In the genomic region with DNA sequence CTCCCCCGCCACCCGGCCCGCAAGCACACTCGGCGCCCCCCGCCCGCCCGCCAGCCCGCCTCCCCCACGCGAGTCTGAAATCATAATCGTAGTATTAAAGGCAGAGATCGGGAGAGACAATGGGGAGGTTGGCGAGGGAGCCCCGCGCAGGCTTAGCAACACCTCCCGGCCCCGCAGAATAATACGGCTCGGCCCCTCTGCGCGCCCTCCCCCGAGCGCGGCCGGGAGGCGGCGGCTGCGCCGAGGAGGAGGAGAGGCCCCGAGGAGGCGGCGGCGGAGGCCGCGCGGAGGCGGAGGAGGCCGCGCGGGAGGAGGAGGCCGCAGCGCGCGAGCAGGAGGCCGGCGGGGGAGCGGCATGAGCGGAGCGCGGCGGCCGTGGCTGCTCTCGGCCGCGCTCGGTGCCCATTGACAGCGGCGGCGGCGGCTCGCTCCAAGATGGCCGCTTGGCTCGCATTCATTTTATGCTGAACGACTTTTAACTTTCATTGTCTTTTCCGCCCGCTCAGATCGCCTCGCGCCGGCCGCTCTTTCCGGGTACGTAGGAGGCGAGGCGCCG, we compare ENCODE assay signal across 8 mouse cellular contexts. TPM values are rescaled to one million over a fixed set of nuclear protein-coding genes. Genes with fewer than 3 reads are reported as not detected.
DNase-seq lines count a peak whose midpoint lies in the region; ATAC-seq and TF ChIP-seq lines count a peak whose summit lies in the region.

Bmi1 (plus strand) TSS at position 83 of the 556 bp plus-strand sequence.

- H3K4me3 ChIP-seq in heart, embryonic 12.5 days: peak within 1 kb of the TSS; percentile 87
- H3K4me3 ChIP-seq in kidney, embryonic 14.5 days (ENCODE audit: low read length): peak within 1 kb of the TSS; percentile 84
- H3K4me3 ChIP-seq in liver, embryonic 12.5 days: peak within 1 kb of the TSS; percentile 73
- H3K4me3 ChIP-seq in myocyte: peak within 1 kb of the TSS; percentile 60
- peak within 1 kb of the TSS; percentile 95 for H3K4me3 ChIP-seq in testis, adult 2 months (ENCODE audit: control insufficient read depth, low read depth, low read length)

- no peaks in the 10 kb centered on the region for H3K9me3 ChIP-seq in heart, embryonic 12.5 days (replicated peaks)
- H3K9me3 ChIP-seq in kidney, embryonic 14.5 days (ENCODE audit: control insufficient read depth, low read length): no peaks in the 10 kb centered on the region
- H3K9me3 ChIP-seq in liver, embryonic 12.5 days (replicated peaks): no peaks in the 10 kb centered on the region

- peak; percentile 13 for ATAC-seq in CD4-positive, CD25-positive, alpha-beta regulatory T cell, adult 4 months
- peak; percentile 60 for ATAC-seq in erythroid progenitor cell, adult 5-6 weeks (replicated peaks; ENCODE audit: low FRiP score, poor library complexity, severe bottlenecking)
- ATAC-seq in heart, embryonic 12.5 days (ENCODE audit: insufficient number of reproducible peaks, low FRiP score): peak; percentile 57
- ATAC-seq in kidney, embryonic 14.5 days (ENCODE audit: low FRiP score, low TSS enrichment): peak; percentile 80
- peak; percentile 62 for ATAC-seq in liver, embryonic 12.5 days

- H3K79me2 ChIP-seq in myocyte (ENCODE audit: control insufficient read depth, insufficient read depth): peaks cover 45% of the 10 kb centered on the region

- H3K4me2 ChIP-seq in heart, embryonic 12.5 days: peak within 1 kb of the TSS; percentile 96
- peak within 1 kb of the TSS; percentile 81 for H3K4me2 ChIP-seq in kidney, embryonic 14.5 days (replicated peaks; ENCODE audit: low read depth, low read length)
- H3K4me2 ChIP-seq in liver, embryonic 12.5 days: peak within 1 kb of the TSS; percentile 89
- H3K4me2 ChIP-seq in myocyte (ENCODE audit: low read depth): peak within 1 kb of the TSS; percentile 85

- peak within 1 kb of the TSS; percentile 88 for H3K9ac ChIP-seq in heart, embryonic 12.5 days
- H3K9ac ChIP-seq in kidney, embryonic 14.5 days (ENCODE audit: low read depth, low read length): peak within 1 kb of the TSS; percentile 91
- peak within 1 kb of the TSS; percentile 78 for H3K9ac ChIP-seq in liver, embryonic 12.5 days

- peak; percentile 33 to 44 for DNase-seq in adrenal gland, postnatal 4 days (ENCODE audit: low spot score in 2 of 2)

- no peaks in the 10 kb centered on the region for H3K36me3 ChIP-seq in heart, embryonic 12.5 days
- H3K36me3 ChIP-seq in kidney, embryonic 14.5 days (ENCODE audit: control insufficient read depth, insufficient read depth, low read length): peaks cover under 1% of the 10 kb centered on the region; the same call in 1 of the 2 replicates
- no peaks in the 10 kb centered on the region for H3K36me3 ChIP-seq in liver, embryonic 12.5 days
- H3K36me3 ChIP-seq in myocyte (ENCODE audit: control insufficient read depth, insufficient read depth): peaks cover 3% of the 10 kb centered on the region
- H3K36me3 ChIP-seq in testis, adult 2 months (ENCODE audit: control insufficient read depth, insufficient read depth, low read length): no peaks in the 10 kb centered on the region

- peak; percentile 48 for TF ChIP-seq POLR2A in myocyte (IDR thresholded peaks at IDR 0.05; ENCODE audit: insufficient read length, low read depth)
- peak; percentile 43 for TF ChIP-seq POLR2A in testis, adult 2 months (IDR thresholded peaks at IDR 0.05; ENCODE audit: control insufficient read depth, low read depth, low read length)

- H3K27me3 ChIP-seq in heart, embryonic 12.5 days (replicated peaks): peaks cover 20% of the 10 kb centered on the region
- peaks cover 4% of the 10 kb centered on the region; the same call in 1 of the 2 replicates for H3K27me3 ChIP-seq in kidney, embryonic 14.5 days (ENCODE audit: control insufficient read depth, insufficient read depth, low read length)
- H3K27me3 ChIP-seq in liver, embryonic 12.5 days (replicated peaks): peaks cover 68% of the 10 kb centered on the region
- H3K27me3 ChIP-seq in myocyte (ENCODE audit: control insufficient read depth, insufficient read depth, insufficient read length): no peaks in the 10 kb centered on the region
- no peaks in the 10 kb centered on the region for H3K27me3 ChIP-seq in testis, adult 2 months (ENCODE audit: control insufficient read depth, insufficient read depth, low read length)

- peaks cover 20% of the 10 kb centered on the region for H3K4me1 ChIP-seq in heart, embryonic 12.5 days (replicated peaks)
- peaks cover 20% of the 10 kb centered on the region; the same call in 1 of the 2 replicates for H3K4me1 ChIP-seq in kidney, embryonic 14.5 days (ENCODE audit: control insufficient read depth, insufficient read depth, low read length)
- H3K4me1 ChIP-seq in liver, embryonic 12.5 days: peaks cover 48% of the 10 kb centered on the region
- peaks cover 13% of the 10 kb centered on the region for H3K4me1 ChIP-seq in testis, adult 2 months (ENCODE audit: control insufficient read depth, insufficient read depth, low read length)

- peak within 1 kb of the TSS; percentile 89 for H3K27ac ChIP-seq in heart, embryonic 12.5 days (ENCODE audit: poor library complexity, severe bottlenecking)
- peak within 1 kb of the TSS; percentile 93 for H3K27ac ChIP-seq in kidney, embryonic 14.5 days (ENCODE audit: low read depth, low read length)
- H3K27ac ChIP-seq in liver, embryonic 12.5 days: peak within 1 kb of the TSS; percentile 73
- peak within 1 kb of the TSS; percentile 91 for H3K27ac ChIP-seq in testis, adult 2 months (ENCODE audit: control insufficient read depth, insufficient read depth, low read depth, low read length)

- no peak for TF ChIP-seq CTCF in testis, adult 2 months (IDR thresholded peaks at IDR 0.05; ENCODE audit: control insufficient read depth, insufficient read depth, insufficient replicate concordance, low read depth, low read length)

- under 1% methylated on average over 44 of the region's 77 CpGs for WGBS in heart, embryonic 12.5 days
- under 1% methylated on average over 47 of the region's 77 CpGs for WGBS in kidney, embryonic 14.5 days
- under 1% methylated on average over 46 of the region's 77 CpGs for WGBS in liver, embryonic 12.5 days (ENCODE audit: insufficient replicate concordance)

- H3ac ChIP-seq in myocyte (ENCODE audit: control insufficient read depth, insufficient read length): peak within 1 kb of the TSS; percentile 62

TF ChIP-seq in myocyte, 11 proteins besides CTCF, POLR2A, EP300 and RAD21:
- no peak for TF ChIP-seq TCF12 (IDR thresholded peaks at IDR 0.05; ENCODE audit: insufficient read depth, poor library complexity, severe bottlenecking)
- peak; percentile 48 for TF ChIP-seq POLR2AphosphoS2 (IDR thresholded peaks at IDR 0.05; ENCODE audit: insufficient read length, low read depth)

RNA-seq across cellular contexts. Expression of gene Bmi1, which starts in this region (rescaled TPM):
- polyA plus RNA-seq in CD4-positive, CD25-positive, alpha-beta regulatory T cell, adult 4 months (2017; shearing (Covaris generic)): 10 to 100 TPM; 10.6 to 14.4 TPM
- total RNA-seq in adrenal gland, postnatal 4 days (2021): 10 to 100 TPM; 46.6 to 50.7 TPM
- total RNA-seq in erythroid progenitor cell, adult 5-6 weeks (2015; ENCODE audit: low replicate concordance): 2.1 and 12.6 TPM in 2 replicates
- 9.8 and 13.6 TPM in 2 replicates for total RNA-seq in erythroid progenitor cell, adult 5-6 weeks (2017; ENCODE audit: low replicate concordance)
- polyA plus RNA-seq in heart, embryonic 12.5 days (2016; fragmentation: Nextera tagmentation; extraction: Ambion mirVana): 15.6 and 17.9 TPM in 2 replicates
- polyA plus RNA-seq in kidney, embryonic 14.5 days (2014; fragmentation: Nextera tagmentation; extraction: Ambion mirVana): 34.7 and 44.1 TPM in 2 replicates
- 9.5 and 9.7 TPM in 2 replicates for polyA plus RNA-seq in liver, embryonic 12.5 days (2016; fragmentation: Nextera tagmentation; extraction: Ambion mirVana)
- 15.6 TPM for polyA plus RNA-seq in myocyte (2012; fragmentation: generic; extraction: Trizol)
- 113 and 166 TPM in 2 replicates for polyA plus RNA-seq in testis, adult 2 months (2012; rRNA removed)

Comparison
In these comparisons a context has a peak if more than half of its experiments do, and no peak if none do; other contexts are left out.
1. Peak in every context shown above with its lines: DNase-seq, ATAC-seq, H3K4me3 ChIP-seq and H3K27ac ChIP-seq.
2. ATAC-seq: peak in every context shown above with its lines; median percentile 80 in kidney, embryonic 14.5 days; 62 in liver, embryonic 12.5 days; 60 in erythroid progenitor cell, adult 5-6 weeks; 57 in heart, embryonic 12.5 days; 13 in CD4-positive, CD25-positive, alpha-beta regulatory T cell, adult 4 months.